Mouse (Mus musculus) T-helper 2 cell (primary cell): ENCODE data around the gene Notch2.
"Not testable (repeated sequence)": the region's sequence is repeated elsewhere in the genome, so short reads cannot be mapped to it uniquely, and the experiment has no call there.

ENCODE experiments used
- in situ Hi-C: fragments of 300-600 bp; cut with MboI, MseI; formaldehyde crosslinking; loops from one replicate; pipeline ENCODE4 v1.15.1; 2025; ENCODE audit warnings: high pct_unique_total_duplicates

The Notch2 gene

DNA sequence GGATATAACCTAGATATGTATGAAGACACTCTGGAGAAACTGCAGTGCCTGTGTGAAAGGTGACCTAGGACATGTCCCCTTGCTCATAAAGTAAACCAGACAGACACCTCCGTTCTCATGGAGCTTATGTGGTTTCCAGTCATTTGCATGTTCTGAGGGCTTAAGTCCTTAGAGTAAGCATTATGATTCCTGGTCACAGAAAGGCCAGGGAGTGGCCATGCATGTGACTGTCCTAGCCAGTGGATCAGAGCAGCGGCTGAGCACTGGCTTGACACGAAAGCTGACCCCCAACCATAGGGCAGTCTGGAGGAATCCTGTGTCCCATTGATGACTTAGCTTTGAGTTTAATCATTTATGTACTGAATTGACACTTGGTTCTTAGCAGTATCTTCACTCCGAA lies 14.7 kb downstream of the Notch2 start:
- in situ Hi-C loops, result no loop called here

GRCm38 (mm10) chr3:98028936-98029335 lies 15.6 kb downstream of the Notch2 start:
- in situ Hi-C loops, result no loop called here

DNA sequence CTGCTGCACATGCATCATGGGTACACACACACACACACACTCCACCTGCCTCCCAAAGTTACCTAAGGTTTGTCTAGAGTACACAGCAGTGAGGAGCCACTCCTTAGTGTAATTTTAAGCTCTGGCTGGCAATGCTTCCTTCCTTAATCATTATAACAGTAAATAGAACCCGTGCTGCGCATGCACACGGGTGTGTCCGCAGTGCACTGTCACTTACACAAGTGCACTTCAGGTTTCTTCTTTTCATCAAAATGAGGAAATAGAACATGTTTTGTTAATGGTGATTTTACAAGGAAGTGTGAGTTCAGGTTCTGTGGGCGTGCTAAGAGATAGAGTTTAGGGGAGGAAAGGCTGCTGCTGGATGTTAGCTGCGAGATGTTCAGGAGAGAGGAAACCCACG lies 17.8 kb downstream of the Notch2 start:
- in situ Hi-C loops, result no loop called here

DNA sequence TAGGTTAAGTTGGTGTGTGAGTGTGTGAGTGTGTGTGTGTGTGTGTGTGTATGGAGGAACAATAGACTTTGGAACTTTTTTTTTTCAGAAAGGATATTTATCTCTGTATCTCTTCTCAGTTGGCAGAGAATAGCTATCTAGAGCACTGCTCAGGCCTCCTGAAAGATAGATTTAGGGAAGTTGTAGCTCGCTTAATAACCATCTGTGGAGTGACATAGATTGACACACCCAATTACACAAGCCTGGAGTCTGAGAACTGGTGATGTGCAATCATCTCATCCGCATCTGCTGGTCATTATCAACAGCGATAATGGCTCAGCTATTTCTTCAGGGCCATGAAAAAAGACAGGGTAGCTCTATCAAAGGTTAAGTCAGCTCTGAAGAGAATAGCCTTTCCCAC lies 18.9 kb downstream of the Notch2 start:
- in situ Hi-C loops, result no loop called here

DNA sequence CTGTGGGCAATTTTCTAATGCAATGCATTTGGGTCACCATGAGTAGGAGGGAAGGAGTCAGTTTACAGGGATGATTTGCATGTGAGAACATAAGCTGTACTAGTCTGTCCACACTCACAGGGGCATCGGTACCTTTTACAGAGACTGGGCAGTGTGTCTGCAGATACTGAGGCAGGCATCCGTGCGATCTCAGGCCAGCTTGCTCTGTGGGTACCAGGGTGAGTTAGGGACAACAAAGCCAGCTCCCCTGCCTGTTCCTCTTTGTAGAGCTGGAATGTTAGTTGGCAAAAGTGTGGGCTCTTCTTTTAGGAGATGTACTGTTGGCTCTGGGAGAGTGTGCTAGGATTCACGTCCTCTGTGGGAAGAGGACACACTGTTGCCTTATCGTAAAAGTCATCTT lies 19.6 kb downstream of the Notch2 start:
- in situ Hi-C loops, result no loop called here

GRCm38 (mm10) chr3:98034622-98035593 lies 21.6 kb downstream of the Notch2 start:
- in situ Hi-C loops, result no loop called here

DNA sequence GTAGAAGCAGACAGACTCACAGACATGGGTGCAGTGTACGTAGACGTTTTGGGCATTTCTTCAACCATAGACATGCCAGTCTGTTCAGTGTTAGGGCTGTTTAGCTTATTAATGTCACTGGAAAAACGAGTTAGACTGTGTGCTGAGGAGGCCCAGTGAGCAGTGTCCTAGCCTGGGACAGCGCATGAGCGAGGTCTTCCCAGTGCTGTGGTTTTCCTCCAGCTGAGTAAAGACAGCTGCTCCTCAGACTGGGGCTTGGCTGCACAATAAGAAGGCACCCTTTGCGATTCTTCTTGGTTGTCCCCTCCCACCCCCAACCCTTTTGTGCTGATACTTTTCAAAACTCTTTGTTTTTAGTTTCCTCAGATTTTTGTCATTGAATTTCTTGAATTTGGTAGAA lies 22.8 kb downstream of the Notch2 start:
- in situ Hi-C loops, result no loop called here

- in situ Hi-C loops, result no loop called here
Observed at GRCm38 (mm10) chr3:98037151-98037550, 23.8 kb downstream of the Notch2 start.

DNA sequence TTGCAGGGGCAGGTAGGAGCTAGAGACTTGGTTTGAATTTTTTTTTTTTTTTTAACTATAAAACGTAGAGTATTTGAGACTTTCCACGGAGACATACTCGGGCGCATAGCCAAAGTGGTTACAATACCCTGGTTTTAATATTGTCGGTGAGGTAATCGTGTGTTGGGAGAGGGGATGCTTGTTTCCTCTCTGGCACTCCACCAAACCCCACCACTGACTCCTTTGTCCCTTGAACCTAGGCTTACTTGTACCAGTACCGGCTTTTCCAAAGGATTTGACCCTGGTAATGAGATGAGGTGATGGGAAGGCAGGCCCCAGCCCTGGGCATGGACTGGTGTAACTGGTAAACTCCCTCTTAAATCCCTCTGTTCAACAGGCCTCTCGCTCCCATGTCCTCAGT lies 25.3 kb downstream of the Notch2 start:
- in situ Hi-C loops, result no loop called here

GRCm38 (mm10) chr3:98039223-98039622 lies 25.9 kb downstream of the Notch2 start:
- in situ Hi-C loops, result no loop called here

DNA sequence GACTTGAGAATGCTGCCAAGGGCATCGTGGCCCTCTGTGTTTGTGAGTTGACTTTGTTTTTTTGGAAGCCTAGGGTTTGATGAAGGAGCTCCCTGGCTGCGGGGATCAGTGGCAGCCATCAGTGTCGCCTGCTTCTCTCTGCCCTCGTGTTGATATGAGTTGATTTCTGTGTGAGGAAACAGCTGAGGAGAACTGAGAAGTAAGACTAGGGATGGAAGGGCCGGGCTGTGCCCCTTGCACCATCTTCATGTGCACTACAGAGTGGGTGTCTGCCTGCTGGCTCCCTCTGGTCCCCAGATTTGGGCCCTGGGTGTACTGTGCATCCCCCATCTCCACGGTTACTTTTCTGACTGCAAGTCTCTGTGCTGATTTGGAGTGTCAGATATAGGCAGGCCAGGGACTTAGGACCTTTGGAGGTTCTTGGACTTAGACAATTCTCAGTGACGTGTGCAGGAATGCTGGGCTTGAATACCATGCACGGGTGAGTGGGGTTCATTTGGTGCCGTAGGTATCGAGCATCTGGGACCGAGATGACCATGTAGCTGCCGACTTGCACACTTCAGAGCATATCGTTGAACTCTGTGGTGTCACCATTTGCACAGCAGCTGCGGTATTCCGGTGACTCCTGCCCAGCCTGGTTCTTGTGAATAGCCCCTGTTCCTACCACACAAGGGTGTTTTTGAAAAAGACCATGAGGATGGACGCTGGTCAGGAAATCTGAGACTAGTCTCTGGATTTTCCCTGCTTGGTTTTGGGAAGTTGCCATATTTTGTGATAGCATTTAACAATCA lies 26.5 kb downstream of the Notch2 start:
- in situ Hi-C loops, result no loop called here

DNA sequence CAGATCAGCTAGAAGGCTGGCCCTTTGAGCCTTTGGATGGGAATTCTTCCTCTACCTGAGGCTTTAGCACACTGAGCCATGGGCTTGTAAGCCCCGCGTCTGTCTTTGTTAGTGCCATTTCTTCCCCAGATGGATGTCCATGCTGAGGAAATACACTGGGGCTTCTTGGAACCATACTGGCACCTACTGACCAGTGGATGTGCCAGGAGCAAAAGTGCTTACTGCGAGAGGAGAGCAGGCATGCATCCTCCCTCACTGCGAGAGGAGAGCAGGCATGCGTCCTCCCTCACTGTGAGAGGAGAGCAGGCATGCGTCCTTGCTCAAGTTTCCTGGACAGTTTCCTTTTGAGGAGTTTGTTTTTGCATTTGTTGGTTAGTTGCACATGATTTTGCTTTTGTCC lies 27.5 kb downstream of the Notch2 start:
- in situ Hi-C loops, result no loop called here

DNA sequence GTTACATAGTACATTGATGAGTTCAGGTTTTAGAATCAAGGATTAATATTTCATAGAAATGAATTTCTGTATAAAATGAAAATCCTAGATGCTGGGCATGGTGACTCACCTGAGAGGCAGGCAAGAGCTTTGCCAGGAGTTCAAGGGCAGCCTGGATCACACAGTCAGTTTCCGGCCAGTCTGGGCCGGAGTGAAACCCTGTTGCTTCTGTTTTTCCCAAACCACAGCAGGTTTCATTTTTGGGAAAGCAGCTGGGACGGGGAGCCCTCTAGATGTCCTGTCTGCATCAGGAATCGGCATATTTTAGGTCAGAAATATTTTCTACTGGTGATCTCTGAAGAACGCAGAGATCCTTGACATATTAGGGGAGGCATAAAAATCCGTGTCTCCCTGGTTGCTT lies 29.0 kb downstream of the Notch2 start:
- in situ Hi-C loops, result no loop called here

- in situ Hi-C loops, result no loop called here
Observed at GRCm38 (mm10) chr3:98042955-98043456, 29.7 kb downstream of the Notch2 start.

DNA sequence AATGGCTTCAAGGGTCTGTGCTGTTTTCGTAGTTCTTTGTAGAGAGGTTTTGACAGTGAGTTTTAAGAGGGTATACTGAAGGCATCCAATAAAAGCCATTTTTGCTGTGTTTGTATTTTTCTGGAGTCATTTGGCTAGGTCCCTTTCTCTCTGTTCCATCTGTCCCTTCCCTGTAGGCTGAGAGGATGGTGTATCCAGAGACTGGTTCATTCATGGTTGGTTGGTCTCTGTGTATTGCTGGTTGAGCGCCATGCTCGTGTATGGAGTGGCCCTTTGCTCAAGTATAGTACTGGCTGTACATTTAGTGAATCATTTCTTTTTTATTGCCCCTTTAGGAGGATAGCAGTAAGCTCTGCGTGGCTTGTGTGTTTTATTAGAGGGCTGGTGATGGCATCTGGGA lies 30.3 kb downstream of the Notch2 start:
- in situ Hi-C loops, result no loop called here

GRCm38 (mm10) chr3:98044768-98045368 lies 31.5 kb downstream of the Notch2 start:
- in situ Hi-C loops, result no loop called here

DNA sequence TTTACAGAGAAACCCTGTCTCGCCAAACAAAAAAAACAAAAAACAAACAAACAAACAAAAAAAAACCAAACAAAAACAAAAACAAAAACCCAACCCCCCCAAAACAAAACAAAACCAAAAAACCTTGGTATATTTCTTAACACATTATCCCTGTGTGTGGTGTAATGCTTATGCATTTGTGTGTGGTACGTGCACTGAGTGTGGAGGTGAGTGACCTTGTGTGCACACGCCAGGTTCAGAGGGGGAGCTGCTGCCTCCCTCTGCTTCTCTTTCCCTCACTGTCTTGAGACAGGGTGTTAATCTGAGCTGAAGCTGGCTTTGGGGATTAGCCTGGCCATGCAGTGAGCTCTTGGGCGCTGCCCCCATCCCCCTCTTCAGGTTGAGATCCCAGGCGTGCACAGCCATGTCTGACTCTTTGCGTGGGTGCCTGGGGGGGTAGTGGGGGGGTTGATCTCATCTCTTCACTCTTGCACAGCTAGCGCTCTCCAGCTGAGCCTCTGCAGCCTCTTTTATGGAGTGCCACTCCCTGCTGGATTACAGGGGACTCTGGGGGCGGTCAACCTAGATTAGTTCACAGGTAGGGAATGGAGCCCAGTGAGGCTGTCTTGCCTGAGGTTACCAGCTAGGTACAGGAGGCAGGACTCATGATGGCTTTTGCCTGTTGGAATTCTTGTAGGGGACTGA lies 32.3 kb downstream of the Notch2 start:
- in situ Hi-C loops, result no loop called here

- in situ Hi-C loops, result no loop called here
Observed at GRCm38 (mm10) chr3:98046305-98046704, 33.0 kb downstream of the Notch2 start.

GRCm38 (mm10) chr3:98049671-98050070 lies 36.3 kb downstream of the Notch2 start:
- in situ Hi-C loops, result no loop called here

GRCm38 (mm10) chr3:98050086-98050485 lies 36.8 kb downstream of the Notch2 start:
- in situ Hi-C loops, result not testable (repeated sequence)
